Mouse (Mus musculus) liver, postnatal 0 days (tissue): ENCODE measurements at regions not wholly inside any gene's neighbourhood (a gene's known extent, or its start where the extent isn't known, plus 50 kb on each side); places are given as distances from the start of the nearest gene placed in this dataset.
A peak's percentile ranks its signal among the peaks of the same experiment; 100 is the strongest.
"Not testable (repeated sequence)": the region's sequence is repeated elsewhere in the genome, so short reads cannot be mapped to it uniquely, and the experiment has no call there.

Experiments
- ATAC-seq: fragments of 200-750 bp; cut with Nextera tagmentation; 2 replicates; pipeline ENCODE4 v1.8.0; 2017; ENCODE audit warnings: mild to moderate bottlenecking, moderate library complexity
- DNase-seq: peaks from one replicate; pipeline ENCODE4 v3.0.0-alpha.2; 2016
- H3K27ac ChIP-seq: fragments of 300-500 bp; sonication (generic); 2 replicates; pipeline ENCODE4 v1.5.1; 2014; ENCODE audit warnings: antibody characterized with exemption, moderate library complexity, mild to moderate bottlenecking, low read depth
- H3K27me3 ChIP-seq: fragments of 300-500 bp; sonication (generic); 2 replicates; pipeline ENCODE4 v1.6.1; 2014; ENCODE audit warnings: low read length, control low read depth, mixed read lengths; ENCODE audit not compliant: insufficient read depth
- H3K36me3 ChIP-seq: fragments of 300-500 bp; sonication (generic); replicated peaks from 2 replicates; pipeline ENCODE4 v1.6.1; 2014; ENCODE audit warnings: mild to moderate bottlenecking, control low read depth, low read length, moderate library complexity, mixed read lengths; ENCODE audit not compliant: insufficient read depth
- H3K4me1 ChIP-seq: fragments of 300-500 bp; sonication (generic); 2 replicates; pipeline ENCODE4 v1.6.1; 2014; ENCODE audit warnings: antibody characterized with exemption, mild to moderate bottlenecking, control low read depth; ENCODE audit not compliant: insufficient read depth
- H3K4me2 ChIP-seq: fragments of 300-500 bp; sonication (generic); 2 replicates; pipeline ENCODE4 v1.6.1; 2014; ENCODE audit warnings: low read depth, mild to moderate bottlenecking, low read length, moderate library complexity, mixed read lengths
- H3K4me3 ChIP-seq: fragments of 300-500 bp; sonication (generic); 2 replicates; pipeline ENCODE4 v1.5.1; 2014; ENCODE audit warnings: low read depth, low read length
- H3K9ac ChIP-seq: fragments of 300-500 bp; sonication (generic); replicated peaks from 2 replicates; pipeline ENCODE4 v1.6.1; 2014; ENCODE audit warnings: mild to moderate bottlenecking, moderate library complexity
- H3K9me3 ChIP-seq: fragments of 300-500 bp; sonication (generic); 2 replicates; pipeline ENCODE4 v1.6.1; 2016; ENCODE audit warnings: mild to moderate bottlenecking, control low read depth, low read length, mixed read lengths
- CTCF ChIP-seq: sonication (generic); IDR thresholded peaks from 2 replicates; pipeline ENCODE4 v1.5.1; 2016; ENCODE audit warnings: antibody characterized with exemption, low read depth
- EP300 ChIP-seq: IDR thresholded peaks from 2 replicates; pipeline ENCODE4 v1.6.1; 2016; ENCODE audit warnings: antibody characterized with exemption, low read depth, mild to moderate bottlenecking
- WGBS: fragments of 180-500 bp; shearing (Covaris S2); extraction: QIAGEN DNeasy Blood & Tissue Kit; methylation state at CpG from one replicate; pipeline ENCODE4 v1.1.7; 2014; ENCODE audit not compliant: insufficient replicate concordance; 5-methylcytosine and 5-hydroxymethylcytosine counted together

DNA sequence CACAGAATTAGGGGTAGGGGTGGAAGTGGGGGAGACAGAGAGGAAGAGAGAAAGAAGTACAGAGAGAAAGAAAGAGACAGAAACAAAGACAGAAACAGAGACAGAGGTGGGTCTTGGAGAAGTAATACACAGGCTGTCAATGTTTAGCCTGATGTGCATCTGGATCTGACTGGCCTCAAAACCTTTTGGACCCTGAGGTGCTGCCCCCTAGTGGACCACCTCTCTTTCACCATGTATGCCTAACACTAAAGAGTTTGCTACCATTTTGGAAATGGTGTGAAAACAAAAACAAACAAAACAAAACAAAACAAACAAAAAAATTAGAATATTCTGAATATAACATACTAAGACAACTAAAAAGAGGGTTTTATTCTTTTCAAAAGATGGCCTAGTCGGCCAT lies 334.7 kb upstream of the Cypt12 start:
- no peak overlapping the region for H3K27ac ChIP-seq
- no peak overlapping the region for H3K9ac ChIP-seq
- DNase-seq (no peak), ATAC-seq (no peak)
- no peaks in the 10 kb centered on the region for H3K4me1 ChIP-seq
- H3K9me3 ChIP-seq = no peaks in the 10 kb centered on the region
- no peaks in the 10 kb centered on the region for H3K36me3 ChIP-seq
- no peak overlapping the region for H3K4me3 ChIP-seq
- WGBS = 71% methylated on average over 1 of the region's 1 CpGs
- H3K4me2 ChIP-seq = no peak overlapping the region
- peak; percentile 28; the same call in 1 of the 2 replicates for TF ChIP-seq CTCF
- no peak for TF ChIP-seq EP300
- no peaks in the 10 kb centered on the region for H3K27me3 ChIP-seq

DNA sequence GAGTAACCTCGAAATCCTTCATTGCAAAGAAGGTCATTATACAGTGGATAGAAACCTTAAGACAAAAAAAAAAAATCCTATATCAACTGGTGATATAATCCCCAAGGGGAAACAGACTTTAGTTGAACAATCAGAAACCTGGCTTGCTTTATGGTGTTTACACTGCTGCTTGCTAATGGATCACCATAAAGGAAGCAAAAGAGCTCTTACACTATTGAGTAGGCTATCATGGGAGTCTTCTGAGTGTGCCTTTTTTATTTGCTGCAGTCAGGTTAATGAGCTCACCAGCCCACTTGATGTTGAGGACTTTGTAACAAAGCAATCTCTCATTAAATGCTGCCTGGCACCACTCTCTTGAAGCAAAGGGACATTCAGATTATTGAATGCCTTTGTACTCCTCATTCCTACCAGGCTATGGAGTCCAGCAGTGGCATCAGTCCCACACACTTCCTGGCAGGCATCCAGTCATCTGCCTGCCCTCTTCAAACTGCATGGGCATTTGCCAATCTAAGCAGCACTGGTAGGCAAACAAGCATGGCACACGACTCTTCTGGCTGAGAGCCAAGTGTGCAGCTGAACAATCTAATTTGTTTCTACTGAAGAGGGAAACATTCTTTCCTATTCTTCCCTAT lies 331.7 kb upstream of the Cypt12 start:
- Histone ChIP-seq H3K4me3 (no peak overlapping the region), H3K4me2 (no peak overlapping the region), H3K36me3 (no peaks in the 10 kb centered on the region), H3K9ac (no peak overlapping the region), H3K27ac (no peak overlapping the region), H3K27me3 (no peaks in the 10 kb centered on the region), H3K4me1 (no peaks in the 10 kb centered on the region), H3K9me3 (no peaks in the 10 kb centered on the region)
- TF ChIP-seq EP300 (no peak), CTCF (no peak)
- DNase-seq (no peak), ATAC-seq (no peak)
- 47% methylated on average over 2 of the region's 2 CpGs for WGBS

DNA sequence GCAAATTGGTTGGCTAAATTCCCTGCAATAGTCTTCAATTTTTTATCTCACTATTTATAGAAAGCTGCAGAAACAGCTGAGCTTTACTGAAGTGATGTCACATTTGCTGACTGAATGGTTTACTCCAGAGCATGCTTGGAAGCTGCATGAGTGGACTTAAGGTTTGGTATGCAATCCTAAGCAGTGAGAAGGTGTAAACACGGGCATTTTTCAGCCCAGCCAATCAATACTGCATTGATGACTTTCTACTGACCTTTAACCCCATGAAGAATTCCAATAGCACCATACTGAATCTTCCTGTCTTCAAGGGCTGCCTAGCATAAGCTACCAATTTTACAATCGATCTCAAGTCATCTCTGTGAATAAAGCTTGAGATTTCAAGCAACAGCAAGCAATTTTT lies 328.7 kb upstream of the Cypt12 start:
- 31% methylated on average over 2 of the region's 2 CpGs for WGBS
- Histone ChIP-seq H3K36me3 (no peaks in the 10 kb centered on the region), H3K9ac (no peak overlapping the region), H3K4me2 (no peak overlapping the region), H3K4me3 (no peak overlapping the region), H3K9me3 (no peaks in the 10 kb centered on the region), H3K27ac (no peak overlapping the region), H3K27me3 (no peaks in the 10 kb centered on the region), H3K4me1 (no peaks in the 10 kb centered on the region)
- no peak for TF ChIP-seq EP300
- no peak for TF ChIP-seq CTCF
- no peak for ATAC-seq
- no peak for DNase-seq

DNA sequence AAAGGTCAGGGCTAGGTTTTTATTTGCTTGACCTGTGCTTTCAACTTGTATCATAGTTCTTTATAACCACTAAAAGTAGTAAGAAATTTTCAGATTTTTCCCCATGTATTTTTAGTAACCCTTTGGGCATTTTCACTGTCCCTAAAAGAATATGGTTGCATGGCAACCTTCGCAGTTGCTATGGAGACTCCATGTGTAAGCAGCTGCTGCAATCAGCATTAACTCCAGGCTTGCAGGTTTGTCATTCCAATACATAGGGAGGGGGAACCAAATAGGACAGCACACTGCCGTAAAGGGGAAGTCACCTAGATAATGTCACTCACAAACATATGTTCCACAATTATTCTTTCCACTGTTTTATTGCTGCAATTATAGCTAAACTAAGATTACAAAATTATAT lies 328.3 kb upstream of the Cypt12 start:
- 54% methylated on average over 2 of the region's 2 CpGs for WGBS
- DNase-seq = no peak

DNA sequence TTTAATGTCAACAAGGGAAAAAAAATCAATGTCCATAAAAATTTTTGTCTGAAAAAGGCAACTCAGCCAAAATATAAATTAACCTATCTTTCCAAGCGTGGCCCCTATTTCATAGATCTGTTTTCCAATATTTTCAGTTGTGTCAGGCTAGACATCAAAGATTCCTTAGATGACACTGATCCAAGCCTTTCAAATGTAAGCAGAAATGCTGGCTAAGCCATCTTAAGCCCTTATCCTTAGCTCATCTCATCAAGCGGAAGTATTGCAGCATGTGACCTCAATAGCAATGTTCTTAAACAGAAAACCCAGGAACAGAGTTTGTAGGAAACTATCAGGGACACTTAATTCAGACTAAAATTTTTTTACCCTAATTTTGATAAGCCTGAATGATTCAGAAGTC lies 327.8 kb upstream of the Cypt12 start:
- H3K9me3 ChIP-seq = no peaks in the 10 kb centered on the region
- TF ChIP-seq EP300 (no peak), CTCF (no peak)
- WGBS = 70% methylated on average over 2 of the region's 2 CpGs
- H3K4me3 ChIP-seq = no peak overlapping the region
- no peaks in the 10 kb centered on the region for H3K4me1 ChIP-seq
- no peak overlapping the region for H3K27ac ChIP-seq
- H3K36me3 ChIP-seq = no peaks in the 10 kb centered on the region
- no peak overlapping the region for H3K4me2 ChIP-seq
- DNase-seq = no peak
- no peaks in the 10 kb centered on the region for H3K27me3 ChIP-seq
- no peak for ATAC-seq
- no peak overlapping the region for H3K9ac ChIP-seq

More for the DNA sequence above, 328.3 kb upstream of the Cypt12 start:
- H3K27ac ChIP-seq = no peak overlapping the region
- no peaks in the 10 kb centered on the region for H3K4me1 ChIP-seq
- no peaks in the 10 kb centered on the region for H3K36me3 ChIP-seq
- H3K4me3 ChIP-seq = no peak overlapping the region
- H3K9ac ChIP-seq = no peak overlapping the region
- no peaks in the 10 kb centered on the region for H3K9me3 ChIP-seq
- ATAC-seq = no peak
- TF ChIP-seq EP300 (no peak), CTCF (no peak)
- H3K4me2 ChIP-seq = no peak overlapping the region
- H3K27me3 ChIP-seq = no peaks in the 10 kb centered on the region

DNA sequence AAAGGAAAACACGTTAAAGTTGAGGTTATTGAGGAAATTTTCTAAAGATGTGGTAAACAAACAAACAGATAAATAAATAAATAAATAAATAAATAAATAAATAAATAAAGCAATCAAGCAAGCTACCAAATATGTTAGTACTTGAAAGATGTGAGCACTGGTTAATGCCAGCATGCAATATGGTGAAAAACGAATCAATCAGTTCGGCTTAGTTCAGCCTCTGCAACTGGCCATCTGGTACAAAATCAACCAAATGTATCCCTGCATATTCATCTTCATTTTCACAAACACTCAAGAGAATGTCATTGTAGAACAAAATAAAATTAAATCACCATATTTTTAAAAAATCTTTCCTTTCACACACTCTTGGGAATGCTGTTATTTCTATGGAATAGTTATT lies 315.7 kb upstream of the Cypt12 start:
- no peaks in the 10 kb centered on the region for H3K36me3 ChIP-seq
- no peaks in the 10 kb centered on the region for H3K9me3 ChIP-seq
- no peaks in the 10 kb centered on the region for H3K4me1 ChIP-seq
- no peak for TF ChIP-seq EP300
- TF ChIP-seq CTCF = no peak
- no peak overlapping the region for H3K9ac ChIP-seq
- no peaks in the 10 kb centered on the region for H3K27me3 ChIP-seq
- H3K4me3 ChIP-seq = no peak overlapping the region
- 79% methylated on average over 3 of the region's 3 CpGs for WGBS
- DNase-seq (no peak), ATAC-seq (no peak)
- no peak overlapping the region for H3K4me2 ChIP-seq
- no peak overlapping the region for H3K27ac ChIP-seq

DNA sequence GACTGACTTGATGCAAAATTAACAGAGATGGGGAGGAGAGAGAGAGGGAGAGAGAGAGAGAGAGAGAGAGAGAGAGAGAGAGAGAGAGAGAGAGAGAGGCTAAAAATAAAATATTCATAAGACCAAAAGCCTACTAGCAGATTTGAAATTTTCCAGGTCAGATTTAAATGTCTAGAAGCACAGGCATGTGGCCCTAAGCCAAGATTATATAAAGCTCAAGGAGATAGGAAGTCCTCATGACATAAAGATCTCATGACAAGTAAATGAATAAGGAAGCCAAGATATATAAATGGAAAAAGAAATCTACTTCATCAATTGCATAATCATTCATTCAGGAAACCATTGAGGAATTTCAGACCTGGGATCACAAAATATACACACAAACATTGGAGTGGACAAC lies 311.9 kb upstream of the Cypt12 start:
- Histone ChIP-seq H3K4me2 (no peak overlapping the region), H3K36me3 (no peaks in the 10 kb centered on the region), H3K9ac (no peak overlapping the region), H3K27me3 (no peaks in the 10 kb centered on the region), H3K27ac (no peak overlapping the region), H3K9me3 (no peaks in the 10 kb centered on the region), H3K4me1 (no peaks in the 10 kb centered on the region), H3K4me3 (no peak overlapping the region)
- no peak for TF ChIP-seq CTCF
- no peak for TF ChIP-seq EP300
- DNase-seq = no peak
- ATAC-seq = no peak

DNA sequence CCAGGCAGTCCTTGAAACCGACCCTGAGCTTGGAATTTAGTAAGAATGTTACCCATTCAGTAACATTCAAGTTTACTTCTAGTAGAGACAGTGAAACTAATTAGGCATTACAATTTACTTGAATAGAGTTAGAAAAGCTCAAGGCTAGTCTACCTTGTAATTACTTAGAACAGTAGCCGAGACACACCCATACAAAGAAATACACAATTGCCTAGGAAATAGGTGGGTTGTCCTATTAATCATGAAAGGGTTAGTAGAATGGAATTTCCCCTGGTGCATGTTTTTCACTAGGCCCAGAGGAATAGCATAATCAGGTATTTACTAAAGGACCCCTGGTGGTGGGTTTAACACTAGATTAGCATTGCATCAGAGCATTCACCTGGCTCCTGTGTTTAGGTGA lies 288.2 kb upstream of the Cypt12 start:
- 71% methylated on average over 2 of the region's 2 CpGs for WGBS
- H3K9me3 ChIP-seq, H3K9ac ChIP-seq, H3K27ac ChIP-seq, H3K27me3 ChIP-seq, H3K4me2 ChIP-seq, H3K36me3 ChIP-seq, H3K4me3 ChIP-seq, H3K4me1 ChIP-seq, ATAC-seq, DNase-seq: not testable (repeated sequence)
